Mouse (Mus musculus) megakaryocyte, embryonic 14.5 days (primary cell): Measurements from ENCODE around the gene Hoxb7.

ENCODE experiments used
- FLI1 ChIP-seq: IDR thresholded peaks from 2 replicates; pipeline ENCODE4 v1.6.1; 2012; ENCODE audit warnings: low read length, inconsistent platforms, mixed read lengths
- GATA1 ChIP-seq: IDR thresholded peaks from 3 replicates; pipeline ENCODE4 v1.6.1; 2012; ENCODE audit warnings: mixed read lengths, low read length, inconsistent platforms, borderline replicate concordance

DNA sequence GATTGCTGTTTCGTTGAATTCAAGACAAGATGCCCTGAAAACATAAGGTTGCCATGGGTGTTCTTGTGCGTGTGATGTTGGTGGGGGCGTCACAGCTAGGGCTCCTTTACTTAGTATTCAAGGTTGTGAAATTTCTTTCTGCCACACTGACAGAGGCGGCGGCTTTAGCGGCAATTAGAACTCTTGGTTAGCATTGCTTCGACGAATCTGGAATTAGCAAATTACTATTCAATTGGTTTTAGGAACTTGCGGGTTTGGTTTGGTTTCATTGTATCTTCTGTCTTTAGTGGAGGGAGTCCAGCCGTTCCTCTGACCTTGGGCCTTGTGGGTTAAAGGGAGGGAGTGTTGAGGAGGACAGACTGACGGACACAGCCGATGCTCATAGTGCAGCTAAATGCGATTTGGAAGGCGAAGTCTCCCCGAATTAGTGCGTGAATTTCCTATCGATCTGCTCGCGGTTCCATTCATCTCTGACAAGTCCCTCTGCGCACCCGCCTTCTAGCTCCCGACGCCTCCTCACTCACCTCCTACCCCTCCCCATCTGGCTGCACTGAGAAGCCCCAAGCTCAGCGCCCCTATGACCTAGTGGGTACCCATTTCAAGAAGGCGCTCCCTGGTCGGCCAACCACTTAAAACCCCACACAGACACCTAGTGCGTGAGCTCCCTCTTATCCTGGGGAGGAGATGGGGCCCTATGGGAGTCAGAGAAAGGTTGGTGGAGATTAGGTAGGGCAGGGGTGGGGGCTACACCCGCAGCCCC is 31.4 kb downstream of the Hoxb7 start, which contains the start of gene Hoxb4:
- TF ChIP-seq GATA1 (no peak), FLI1 (no peak)
